Mouse (Mus musculus) embryonic facial prominence, embryonic 12.5 days (tissue): ENCODE results near the gene Phf21b. TPM values are rescaled to one million over a fixed set of nuclear protein-coding genes. Genes with fewer than 3 reads are reported as not detected.
"Not testable (repeated sequence)": the region's sequence is repeated elsewhere in the genome, so short reads cannot be mapped to it uniquely, and the experiment has no call there.

Source experiments
- ATAC-seq: fragments of 200-750 bp; cut with Nextera tagmentation; 2 replicates; pipeline ENCODE4 v1.8.0; 2017; ENCODE audit not compliant: insufficient number of reproducible peaks, insufficient read depth, low FRiP score, low TSS enrichment
- H3K27ac ChIP-seq: fragments of 300-500 bp; sonication (generic); 2 replicates; pipeline ENCODE4 v1.5.1; 2016; ENCODE audit warnings: mild to moderate bottlenecking
- H3K27me3 ChIP-seq: fragments of 300-500 bp; sonication (generic); 2 replicates; pipeline ENCODE4 v1.6.1; 2016; ENCODE audit warnings: mild to moderate bottlenecking, moderate library complexity
- H3K36me3 ChIP-seq: fragments of 300-500 bp; sonication (generic); 2 replicates; pipeline ENCODE4 v1.6.1; 2016; ENCODE audit warnings: mild to moderate bottlenecking
- H3K4me1 ChIP-seq: fragments of 300-500 bp; sonication (generic); 2 replicates; pipeline ENCODE4 v1.6.1; 2016
- H3K4me2 ChIP-seq: fragments of 300-500 bp; sonication (generic); replicated peaks from 2 replicates; pipeline ENCODE4 v1.6.1; 2016; ENCODE audit warnings: mild to moderate bottlenecking, moderate library complexity
- H3K4me3 ChIP-seq: fragments of 300-500 bp; sonication (generic); 2 replicates; pipeline ENCODE4 v1.5.1; 2016; ENCODE audit warnings: mild to moderate bottlenecking
- H3K9ac ChIP-seq: fragments of 300-500 bp; sonication (generic); 2 replicates; pipeline ENCODE4 v1.6.1; 2016; ENCODE audit warnings: mild to moderate bottlenecking, moderate library complexity
- H3K9me3 ChIP-seq: fragments of 300-500 bp; sonication (generic); 2 replicates; pipeline ENCODE4 v1.6.1; 2016; ENCODE audit warnings: mild to moderate bottlenecking, moderate library complexity
- WGBS: fragments of 180-500 bp; shearing (Covaris S2); methylation state at CpG from one replicate; pipeline ENCODE4 v1.1.7; 2016; 5-methylcytosine and 5-hydroxymethylcytosine counted together
- polyA plus RNA-seq: library from polyadenylated mRNA; unstranded; fragments of >200 nt; fragmentation: Nextera tagmentation; extraction: Ambion mirVana; gene quantifications from 2 replicates; pipeline ENCODE4 v1.2.1, GENCODE M21; 2016

Gene Phf21b
- 1.9 and 2.4 TPM in 2 replicates for polyA plus RNA-seq

GRCm38 (mm10) chr15:84856006-84856995, at the start of gene Phf21b:
Phf21b (minus strand) TSS chr15:84856049.
- H3K36me3 ChIP-seq = no peaks in the 10 kb centered on the region
- peak within 1 kb of the TSS; percentile 87 for H3K9ac ChIP-seq
- peak within 1 kb of the TSS; percentile 89 for H3K27ac ChIP-seq
- ATAC-seq = peak; percentile 71
- peaks cover 18% of the 10 kb centered on the region for H3K4me1 ChIP-seq
- peak within 1 kb of the TSS; percentile 68 for H3K4me3 ChIP-seq
- peak within 1 kb of the TSS; percentile 94 for H3K4me2 ChIP-seq
- peaks cover 7% of the 10 kb centered on the region; the same call in 1 of the 2 replicates for H3K27me3 ChIP-seq
- H3K9me3 ChIP-seq = no peaks in the 10 kb centered on the region
- WGBS = under 1% methylated on average over 71 of the region's 76 CpGs

GRCm38 (mm10) chr15:84903843-84904385, 48.1 kb upstream of the Phf21b start:
- ATAC-seq = no peak
- WGBS = 58% methylated on average over 7 of the region's 7 CpGs
- Histone ChIP-seq H3K4me2 (no peak overlapping the region), H3K36me3 (no peaks in the 10 kb centered on the region), H3K27ac (no peak overlapping the region), H3K4me1 (no peaks in the 10 kb centered on the region), H3K9me3 (no peaks in the 10 kb centered on the region), H3K9ac (no peak overlapping the region), H3K27me3 (no peaks in the 10 kb centered on the region), H3K4me3 (no peak overlapping the region)

DNA sequence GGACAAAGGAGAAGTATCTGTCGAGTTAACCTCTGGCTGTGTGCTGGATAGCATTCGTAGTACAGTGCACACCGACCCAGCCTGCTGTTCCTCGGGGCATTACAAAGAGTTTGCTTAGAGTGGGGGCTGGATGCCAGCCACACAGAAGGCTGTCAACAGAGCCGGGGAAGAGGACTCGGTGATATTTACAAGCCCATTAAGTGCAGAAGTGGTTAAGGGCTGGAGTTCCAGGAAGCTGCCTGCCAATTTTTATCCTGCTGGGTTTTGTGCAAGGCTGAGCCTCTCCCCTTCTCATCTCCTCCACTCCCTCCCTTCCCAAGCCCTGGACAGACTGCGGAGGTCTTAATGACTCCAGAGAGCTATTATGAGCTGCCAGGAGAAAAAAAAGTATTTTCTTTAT, 42.2 kb upstream of the Phf21b start:
- Histone ChIP-seq H3K4me1 (0 out of 2 replicates have a peak, but pooled peaks cover 4% of the 10 kb centered on the region), H3K4me2 (no peak overlapping the region), H3K36me3 (no peaks in the 10 kb centered on the region), H3K9ac (no peak overlapping the region), H3K27ac (no peak overlapping the region), H3K9me3 (no peaks in the 10 kb centered on the region), H3K27me3 (no peaks in the 10 kb centered on the region), H3K4me3 (no peak overlapping the region)
- WGBS = 43% methylated on average over 7 of the region's 7 CpGs
- no peak for ATAC-seq

DNA sequence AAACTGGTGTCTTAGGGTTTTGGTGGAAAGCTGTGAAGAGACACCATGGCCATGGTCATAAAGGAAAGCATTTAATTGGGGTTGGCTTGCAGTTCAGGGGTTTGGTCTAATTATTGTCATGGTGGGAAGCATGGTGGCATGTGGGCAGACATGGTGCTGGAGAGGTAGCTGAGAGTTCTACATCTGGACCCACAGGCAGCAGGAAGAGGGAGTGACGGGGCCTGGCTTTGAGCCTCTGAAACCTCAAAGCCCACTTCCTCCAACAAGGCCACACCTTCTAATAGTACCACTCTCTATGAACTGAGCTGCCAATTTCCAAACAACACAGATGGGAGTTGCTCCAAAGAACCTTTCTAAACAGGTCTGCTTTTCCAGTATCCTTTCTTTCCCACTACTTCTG, 40.8 kb upstream of the Phf21b start:
- Histone ChIP-seq H3K9ac (no peak overlapping the region), H3K4me2 (no peak overlapping the region), H3K27ac (no peak overlapping the region), H3K36me3 (no peaks in the 10 kb centered on the region), H3K4me1 (0 out of 2 replicates have a peak, but pooled peaks cover 4% of the 10 kb centered on the region), H3K4me3 (no peak overlapping the region), H3K9me3 (no peaks in the 10 kb centered on the region), H3K27me3 (no peaks in the 10 kb centered on the region)
- WGBS = 76% methylated on average over 1 of the region's 1 CpGs
- ATAC-seq = no peak

DNA sequence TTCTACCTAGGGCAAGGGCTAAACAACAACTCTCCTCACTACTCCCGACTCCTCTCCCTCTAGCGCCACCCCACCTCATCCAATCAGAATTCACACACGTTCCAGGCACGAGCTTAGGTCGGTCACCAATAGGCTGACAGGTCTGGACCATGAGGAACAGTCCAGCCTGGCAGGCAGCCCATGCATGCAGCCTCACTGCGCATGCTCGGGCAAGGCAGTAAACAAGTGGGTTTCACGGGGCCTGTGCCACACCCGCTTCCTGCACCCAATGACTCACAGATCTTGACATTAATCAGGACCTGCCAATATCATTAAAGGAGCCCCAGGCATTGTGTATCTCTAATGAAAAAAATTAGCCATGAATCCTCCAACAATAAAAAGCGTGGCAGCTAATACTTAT, 40.4 kb upstream of the Phf21b start:
- not testable (repeated sequence) for H3K4me1 ChIP-seq, H3K4me2 ChIP-seq, ATAC-seq, H3K9me3 ChIP-seq, H3K4me3 ChIP-seq, H3K27ac ChIP-seq, H3K27me3 ChIP-seq, H3K9ac ChIP-seq, H3K36me3 ChIP-seq
- 72% methylated on average over 10 of the region's 10 CpGs for whole genome bisulfite sequencing

GRCm38 (mm10) chr15:84891658-84892057, 35.8 kb upstream of the Phf21b start:
- Histone ChIP-seq H3K9ac (no peak overlapping the region), H3K4me1 (0 out of 2 replicates have a peak, but pooled peaks cover 2% of the 10 kb centered on the region), H3K4me2 (no peak overlapping the region), H3K4me3 (no peak overlapping the region), H3K36me3 (no peaks in the 10 kb centered on the region), H3K9me3 (no peaks in the 10 kb centered on the region), H3K27me3 (no peaks in the 10 kb centered on the region), H3K27ac (no peak overlapping the region)
- WGBS = 6% methylated on average over 3 of the region's 3 CpGs
- ATAC-seq = no peak

DNA sequence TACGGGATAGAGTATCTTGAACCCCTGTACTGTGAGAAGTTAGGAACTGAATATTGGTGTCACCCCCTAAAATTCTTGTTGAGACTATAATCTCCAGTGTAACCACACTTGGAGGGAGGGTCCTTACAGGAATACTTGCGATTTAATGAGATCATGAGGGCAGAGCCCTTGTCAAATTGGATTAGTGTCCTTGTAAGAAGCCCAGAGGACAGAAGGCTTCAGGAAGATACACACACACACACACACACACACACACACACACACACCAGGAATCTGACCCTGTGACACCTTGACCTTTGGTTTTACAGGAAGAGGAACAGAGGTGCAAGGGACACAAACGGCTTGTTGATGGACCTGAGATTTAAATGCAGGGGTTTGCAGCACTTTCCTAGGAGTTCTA, 35.4 kb upstream of the Phf21b start:
- no peak for ATAC-seq
- H3K9me3 ChIP-seq = no peaks in the 10 kb centered on the region
- H3K27me3 ChIP-seq = no peaks in the 10 kb centered on the region
- H3K27ac ChIP-seq = no peak overlapping the region
- H3K4me2 ChIP-seq = no peak overlapping the region
- H3K4me1 ChIP-seq = 0 out of 2 replicates have a peak, but pooled peaks cover 2% of the 10 kb centered on the region
- 45% methylated on average over 3 of the region's 3 CpGs for WGBS
- no peak overlapping the region for H3K9ac ChIP-seq
- H3K4me3 ChIP-seq = no peak overlapping the region
- H3K36me3 ChIP-seq = no peaks in the 10 kb centered on the region

DNA sequence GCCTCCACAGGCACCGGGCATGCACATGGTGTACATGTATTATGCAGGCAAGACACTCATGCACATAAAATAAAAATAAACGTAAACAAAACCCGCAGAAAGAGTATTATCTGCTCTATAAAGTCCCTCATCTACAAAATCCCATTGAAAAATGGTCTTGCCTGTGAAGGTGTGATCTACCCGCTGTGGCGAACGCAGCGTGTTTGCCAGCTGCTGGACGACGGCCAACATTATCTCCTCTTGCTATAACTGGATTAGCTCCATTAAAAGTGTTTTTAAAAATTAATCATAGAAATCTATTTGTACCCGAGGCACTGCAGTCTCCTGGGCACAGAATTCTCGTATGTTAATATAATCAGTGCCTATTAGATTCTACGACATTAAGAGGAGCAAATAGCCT, 32.2 kb upstream of the Phf21b start:
- Histone ChIP-seq H3K9me3 (no peaks in the 10 kb centered on the region), H3K4me3 (no peak overlapping the region), H3K9ac (no peak overlapping the region), H3K27ac (no peak overlapping the region), H3K4me1 (0 out of 2 replicates have a peak, but pooled peaks cover 2% of the 10 kb centered on the region), H3K27me3 (no peaks in the 10 kb centered on the region), H3K36me3 (no peaks in the 10 kb centered on the region), H3K4me2 (no peak overlapping the region)
- ATAC-seq = no peak
- 82% methylated on average over 12 of the region's 12 CpGs for WGBS

GRCm38 (mm10) chr15:84877029-84877815, 21.4 kb upstream of the Phf21b start:
- no peaks in the 10 kb centered on the region for H3K36me3 ChIP-seq
- H3K9me3 ChIP-seq = no peaks in the 10 kb centered on the region
- H3K9ac ChIP-seq = no peak overlapping the region
- 0 out of 2 replicates have a peak, but pooled peaks cover 5% of the 10 kb centered on the region for H3K4me1 ChIP-seq
- no peak overlapping the region for H3K27ac ChIP-seq
- H3K4me2 ChIP-seq = no peak overlapping the region
- no peak for ATAC-seq
- WGBS = 82% methylated on average over 12 of the region's 12 CpGs
- no peaks in the 10 kb centered on the region for H3K27me3 ChIP-seq
- no peak overlapping the region for H3K4me3 ChIP-seq

- H3K4me1 ChIP-seq = no peaks in the 10 kb centered on the region
- H3K27ac ChIP-seq = no peak overlapping the region
- H3K4me2 ChIP-seq = no peak overlapping the region
- no peak overlapping the region for H3K4me3 ChIP-seq
- H3K9ac ChIP-seq = no peak overlapping the region
- WGBS = 77% methylated on average over 4 of the region's 4 CpGs
- no peak for ATAC-seq
- H3K9me3 ChIP-seq = no peaks in the 10 kb centered on the region
- no peaks in the 10 kb centered on the region for H3K27me3 ChIP-seq
- H3K36me3 ChIP-seq = no peaks in the 10 kb centered on the region
Measured at GRCm38 (mm10) chr15:84873867-84874266, 18.0 kb upstream of the Phf21b start.

- H3K4me1 ChIP-seq = no peaks in the 10 kb centered on the region
- no peaks in the 10 kb centered on the region for H3K9me3 ChIP-seq
- ATAC-seq = no peak
- H3K9ac ChIP-seq = no peak overlapping the region
- WGBS = 89% methylated on average over 11 of the region's 11 CpGs
- no peak overlapping the region for H3K4me3 ChIP-seq
- no peaks in the 10 kb centered on the region for H3K27me3 ChIP-seq
- H3K4me2 ChIP-seq = no peak overlapping the region
- no peaks in the 10 kb centered on the region for H3K36me3 ChIP-seq
- H3K27ac ChIP-seq = no peak overlapping the region
Measured at GRCm38 (mm10) chr15:84873079-84873478, 17.2 kb upstream of the Phf21b start.
